Mouse (Mus musculus): ENCODE results near the gene Mag. TPM values are rescaled to one million over a fixed set of nuclear protein-coding genes. Genes with fewer than 3 reads are reported as not detected.
"Not testable (repeated sequence)": the region's sequence is repeated elsewhere in the genome, so short reads cannot be mapped to it uniquely, and the experiment has no call there.

The Mag gene
- total RNA-seq, 2 experiments from 2014 or later: 137 to 247 TPM

DNA sequence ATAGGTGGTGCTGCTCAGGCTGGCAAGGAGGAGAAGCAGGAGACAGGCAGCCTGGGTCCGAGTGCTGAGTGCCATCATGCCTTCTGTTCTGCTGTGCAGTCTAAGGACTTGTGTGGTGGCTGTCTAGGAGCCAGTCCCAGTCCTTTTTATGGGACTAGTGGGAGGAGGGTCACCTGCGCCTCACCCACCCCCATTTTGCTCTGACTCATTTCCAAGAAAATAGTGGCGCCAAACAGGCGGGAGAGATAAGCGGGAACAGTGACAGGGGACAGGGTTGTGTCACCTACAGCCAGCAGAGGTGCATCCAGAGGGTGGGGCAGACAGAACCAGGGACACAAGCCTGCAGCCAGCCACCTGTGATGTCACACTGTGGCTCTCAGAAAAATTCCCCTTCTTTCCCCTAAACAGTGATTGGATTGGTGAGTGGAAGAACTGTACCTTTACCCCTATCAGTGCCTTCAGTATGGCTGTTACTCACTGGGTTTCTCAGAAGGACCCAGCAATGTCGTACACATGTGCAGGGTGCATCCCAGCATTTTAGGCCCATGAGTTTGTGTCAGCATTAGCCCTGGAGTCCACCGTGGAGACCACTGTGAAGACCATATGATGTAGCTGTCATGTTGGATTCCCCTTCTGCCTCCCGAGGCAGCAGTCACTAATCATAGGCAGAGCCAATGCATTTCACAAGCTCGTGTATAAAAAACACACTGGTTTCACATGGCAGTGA is 29.4 kb upstream of the Mag start, which contains the start of gene Hamp:
Gene Hamp, minus strand, starts transcription at position 124 of the 727 bp plus-strand sequence.
- no peak for DNase-seq (ENCODE audit: low spot score in 2 of 2)
- intact Hi-C loops (cut with DNase I): no loop called here

DNA sequence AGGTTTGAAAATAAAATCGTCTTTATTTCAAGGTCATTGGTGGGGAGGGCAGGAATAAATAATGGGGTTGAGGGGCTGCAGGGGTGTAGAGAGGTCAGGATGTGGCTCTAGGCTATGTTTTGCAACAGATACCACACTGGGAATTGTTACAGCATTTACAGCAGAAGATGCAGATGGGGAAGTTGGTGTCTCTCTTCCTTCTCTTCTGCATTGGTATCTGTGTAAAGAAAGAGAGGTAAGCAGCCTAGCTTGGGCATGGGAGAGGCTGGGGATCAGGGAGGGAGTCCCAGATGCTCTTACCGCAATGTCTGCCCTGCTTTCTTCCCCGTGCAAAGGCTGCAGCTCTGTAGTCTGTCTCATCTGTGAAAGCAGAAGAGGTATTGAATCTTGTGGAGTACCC is 27.7 kb upstream of the Mag start:
- intact Hi-C loops (cut with DNase I); DNase-seq (ENCODE audit: low spot score in 2 of 2): not testable (repeated sequence)

DNA sequence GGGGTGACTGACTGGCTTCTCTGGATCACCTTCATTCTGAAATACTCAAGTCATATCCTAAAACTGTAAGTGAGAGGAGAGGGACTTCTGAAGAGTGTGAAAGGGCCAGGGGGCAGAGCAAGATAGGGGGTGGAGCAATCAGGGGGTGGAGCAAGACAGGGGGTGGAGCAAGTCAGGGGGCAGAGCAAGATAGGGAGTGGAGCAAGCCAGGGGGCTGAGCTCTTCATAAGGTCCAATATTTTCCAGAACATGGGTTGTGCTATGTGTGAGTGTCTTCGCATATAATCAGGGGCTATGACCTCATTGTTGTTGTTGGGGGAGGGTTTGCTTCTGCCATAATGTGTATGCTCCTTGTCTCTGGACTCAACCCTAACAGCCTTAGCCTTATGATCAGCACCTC is 25.4 kb upstream of the Mag start:
- DNase-seq (ENCODE audit: low spot score in 2 of 2); intact Hi-C loops (cut with DNase I): not testable (repeated sequence)

DNA sequence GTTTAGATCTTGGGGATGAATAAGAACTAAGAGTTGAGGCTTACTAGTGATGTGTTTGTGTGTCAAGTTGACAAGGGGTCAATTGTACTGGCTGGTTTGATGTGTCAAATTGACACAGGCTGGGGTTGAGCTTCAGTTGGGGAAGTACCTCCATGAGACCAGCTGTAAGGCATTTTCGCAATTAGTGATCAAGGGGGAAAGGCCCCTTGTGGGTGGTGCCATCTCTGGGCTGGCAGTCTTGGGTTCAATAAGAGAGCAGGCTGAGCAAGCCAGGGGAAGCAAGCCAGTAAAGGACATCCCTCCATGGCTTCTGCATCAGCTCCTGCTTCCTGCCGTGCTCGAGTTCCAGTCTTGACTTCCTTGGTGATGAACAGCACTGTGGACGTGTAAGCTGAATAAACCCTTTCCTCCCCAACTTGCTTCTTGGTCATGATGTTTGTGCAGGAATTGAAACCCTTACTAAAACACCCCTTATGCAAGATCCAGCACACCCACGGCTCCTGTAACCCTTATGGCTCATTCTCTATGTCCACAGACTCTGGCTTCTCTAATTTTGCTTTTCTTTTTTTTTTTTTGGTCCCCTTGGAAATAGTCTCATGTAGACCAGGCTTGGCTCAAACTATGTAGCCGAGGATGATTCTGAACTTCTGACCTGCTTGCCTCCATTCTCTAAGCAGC is 20.9 kb upstream of the Mag start:
- intact Hi-C loops (cut with DNase I); DNase-seq (ENCODE audit: low spot score in 2 of 2): not testable (repeated sequence)

DNA sequence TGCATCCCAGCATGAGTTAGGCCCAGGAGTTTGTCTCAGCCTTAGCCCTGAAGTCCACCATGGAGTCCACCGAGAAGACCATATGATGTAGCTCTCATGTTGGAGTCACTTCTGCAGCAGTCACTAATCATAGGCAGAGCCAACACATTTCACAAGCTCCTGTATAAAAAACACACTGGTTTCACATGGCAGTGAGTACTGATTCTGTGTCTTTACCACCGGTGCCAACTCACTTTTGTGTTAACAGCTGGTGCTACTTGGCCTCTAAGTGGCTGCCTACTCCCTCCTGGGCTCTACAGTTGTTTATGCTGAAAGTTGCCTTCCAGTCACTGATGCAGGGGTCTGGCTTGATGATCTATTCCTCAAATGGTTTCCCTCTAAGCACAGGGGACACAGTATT is 9.9 kb upstream of the Mag start, which contains the start of gene Hamp2:
Gene Hamp2, minus strand, starts transcription at position 101 of the 400 bp plus-strand sequence.
- DNase-seq (ENCODE audit: low spot score in 2 of 2); intact Hi-C loops (cut with DNase I): not testable (repeated sequence)

DNA sequence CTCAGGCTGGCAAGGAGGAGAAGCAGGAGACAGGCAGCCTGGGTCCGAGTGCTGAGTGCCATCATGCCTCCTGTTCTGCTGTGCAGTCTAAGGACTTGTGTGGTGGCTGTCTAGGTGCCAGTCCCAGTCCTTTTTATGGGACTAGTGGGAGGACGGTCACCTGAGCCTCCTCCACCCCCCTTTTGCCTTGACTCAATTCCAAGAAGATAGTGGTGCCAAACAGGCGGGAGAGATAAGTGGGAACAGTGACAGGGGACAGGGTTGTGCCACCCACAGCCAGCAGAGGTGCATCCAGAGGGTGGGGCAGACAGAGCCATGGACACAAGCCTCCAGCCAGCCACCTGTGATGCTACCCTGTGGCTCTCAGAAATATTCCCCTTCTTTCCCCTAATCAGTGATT is 9.4 kb upstream of the Mag start:
- intact Hi-C loops (cut with DNase I): no loop called here
- DNase-seq (ENCODE audit: low spot score in 2 of 2): no peak

DNA sequence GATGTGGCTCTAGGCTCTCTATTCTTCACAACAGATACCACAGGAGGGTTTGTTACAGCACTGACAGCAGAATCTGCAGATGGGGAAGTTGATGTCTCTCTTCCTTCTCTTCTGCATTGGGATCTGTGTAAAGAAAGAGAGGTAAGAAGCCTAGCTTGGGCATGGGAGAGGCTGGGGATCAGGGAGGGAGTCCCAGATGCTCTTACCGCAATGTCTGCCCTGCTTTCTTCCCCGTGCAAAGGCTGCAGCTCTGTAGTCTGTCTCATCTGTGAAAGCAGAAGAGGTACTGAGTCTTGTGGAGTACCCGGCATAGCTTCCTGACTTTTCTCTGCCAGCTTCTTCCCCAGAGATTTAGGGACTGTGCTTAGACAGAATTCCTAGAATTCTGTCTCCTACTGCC is 7.8 kb upstream of the Mag start:
- intact Hi-C loops (cut with DNase I); DNase-seq (ENCODE audit: low spot score in 2 of 2): not testable (repeated sequence)

DNA sequence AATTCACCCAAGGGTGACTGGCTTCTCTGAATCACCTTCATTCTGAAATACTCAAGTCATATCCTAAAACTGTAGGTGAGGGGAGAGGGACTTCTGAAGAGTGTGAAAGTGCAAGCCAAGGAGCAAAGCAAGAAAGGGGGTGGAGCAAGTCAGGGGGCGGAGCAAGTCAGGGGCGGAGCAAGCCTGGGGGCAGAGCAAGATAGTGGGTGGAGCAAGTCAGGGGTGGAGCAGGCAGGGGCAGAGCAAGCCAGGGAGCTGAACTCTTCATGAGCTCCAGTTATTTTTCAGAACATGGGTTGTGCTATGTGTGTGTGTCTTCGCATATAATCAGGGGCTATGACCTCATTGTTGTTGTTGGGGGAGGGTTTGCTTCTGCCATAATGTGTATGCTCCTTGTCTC is 5.5 kb upstream of the Mag start:
- intact Hi-C loops (cut with DNase I): no loop called here

DNA sequence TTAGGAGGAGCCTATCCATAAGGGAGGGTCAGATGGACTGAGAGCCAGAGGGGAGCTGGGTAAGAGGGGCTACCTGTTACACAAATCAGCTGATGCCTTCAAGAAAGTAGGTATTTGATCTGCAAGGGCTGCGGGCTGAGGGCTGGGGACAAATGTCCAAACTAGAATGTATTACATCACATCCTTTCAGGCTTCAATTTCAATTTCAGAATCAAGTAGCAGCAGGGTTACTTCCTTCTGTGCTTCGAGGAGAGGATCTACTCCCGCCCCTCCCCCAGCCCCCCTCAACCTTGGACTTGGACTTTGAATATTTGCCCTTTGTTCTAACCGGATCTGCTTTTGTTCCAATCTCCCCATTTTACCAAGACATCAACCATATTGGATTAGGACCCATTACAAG is 2.5 kb upstream of the Mag start:
- no peak for DNase-seq (ENCODE audit: low spot score in 2 of 2)
- intact Hi-C loops (cut with DNase I): no loop called here

More for the DNA sequence above, 5.5 kb upstream of the Mag start:
- no peak for DNase-seq (ENCODE audit: low spot score in 2 of 2)

DNA sequence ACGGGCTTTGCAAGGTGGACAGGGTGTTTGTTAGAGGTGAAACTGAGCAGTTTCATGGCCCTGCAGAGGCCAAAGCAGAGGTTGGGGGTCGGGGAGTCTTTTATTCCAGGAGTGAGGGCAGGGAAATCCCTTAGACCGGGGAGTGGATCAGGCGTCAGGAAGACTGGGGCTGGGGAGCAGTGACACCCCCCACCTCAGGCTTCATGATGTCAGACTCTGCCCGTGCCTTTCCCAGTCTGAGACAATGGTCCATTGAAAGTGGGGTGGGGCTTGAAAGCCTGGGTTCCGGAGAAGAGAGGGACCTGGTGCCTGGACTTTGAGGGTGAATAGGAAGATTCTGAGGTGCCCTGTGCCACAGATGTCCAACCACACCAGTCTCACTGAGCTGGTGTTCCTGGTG is 2.0 kb upstream of the Mag start:
- intact Hi-C loops (cut with DNase I): no loop called here
- DNase-seq (ENCODE audit: low spot score in 2 of 2): no peak

DNA sequence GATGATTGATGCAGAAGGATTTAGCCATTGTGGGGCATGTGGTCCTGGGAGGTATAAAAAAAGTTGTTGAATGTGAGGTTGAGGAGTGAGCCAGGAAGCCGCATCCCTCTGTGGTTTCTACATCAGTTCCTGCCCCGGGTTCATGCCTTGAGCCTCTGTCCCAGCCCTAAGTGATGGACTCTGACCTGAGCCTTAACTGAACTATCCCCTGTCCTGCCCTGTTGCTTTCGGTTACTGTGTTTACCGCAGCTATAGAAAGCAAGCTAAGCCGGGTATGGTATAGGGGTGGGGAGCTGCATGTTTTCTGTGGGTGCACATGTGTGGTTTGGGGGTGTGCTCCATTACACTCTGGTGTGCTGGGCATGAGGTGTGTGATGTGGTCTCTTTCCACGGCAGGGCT is 4.9 kb downstream of the Mag start:
- intact Hi-C loops (cut with DNase I): no loop called here
- DNase-seq (ENCODE audit: low spot score in 2 of 2): no peak

DNA sequence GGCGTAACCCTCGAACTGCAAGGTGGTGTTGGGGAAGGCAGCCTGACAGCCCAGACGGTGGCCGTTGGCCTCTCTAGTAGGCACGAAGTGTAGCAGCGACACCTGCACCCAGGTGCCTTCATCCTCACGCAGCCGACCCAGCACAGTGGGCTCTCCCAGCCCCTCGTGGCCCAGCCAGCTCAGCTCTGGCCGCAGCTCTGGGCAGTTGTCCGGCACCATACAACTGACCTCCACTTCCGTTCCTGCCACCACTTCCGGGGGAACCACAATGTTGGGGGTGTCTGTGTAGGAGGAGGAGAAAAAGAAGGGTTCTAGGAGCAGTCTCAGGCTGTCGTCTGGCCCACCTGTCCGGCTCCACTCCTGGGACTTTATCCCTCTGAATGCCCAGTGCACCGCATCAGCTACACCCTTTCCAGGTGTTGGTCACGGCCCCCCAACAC is 5.7 kb downstream of the Mag start:
- intact Hi-C loops (cut with DNase I): no loop called here
- DNase-seq (ENCODE audit: low spot score in 2 of 2): no peak

DNA sequence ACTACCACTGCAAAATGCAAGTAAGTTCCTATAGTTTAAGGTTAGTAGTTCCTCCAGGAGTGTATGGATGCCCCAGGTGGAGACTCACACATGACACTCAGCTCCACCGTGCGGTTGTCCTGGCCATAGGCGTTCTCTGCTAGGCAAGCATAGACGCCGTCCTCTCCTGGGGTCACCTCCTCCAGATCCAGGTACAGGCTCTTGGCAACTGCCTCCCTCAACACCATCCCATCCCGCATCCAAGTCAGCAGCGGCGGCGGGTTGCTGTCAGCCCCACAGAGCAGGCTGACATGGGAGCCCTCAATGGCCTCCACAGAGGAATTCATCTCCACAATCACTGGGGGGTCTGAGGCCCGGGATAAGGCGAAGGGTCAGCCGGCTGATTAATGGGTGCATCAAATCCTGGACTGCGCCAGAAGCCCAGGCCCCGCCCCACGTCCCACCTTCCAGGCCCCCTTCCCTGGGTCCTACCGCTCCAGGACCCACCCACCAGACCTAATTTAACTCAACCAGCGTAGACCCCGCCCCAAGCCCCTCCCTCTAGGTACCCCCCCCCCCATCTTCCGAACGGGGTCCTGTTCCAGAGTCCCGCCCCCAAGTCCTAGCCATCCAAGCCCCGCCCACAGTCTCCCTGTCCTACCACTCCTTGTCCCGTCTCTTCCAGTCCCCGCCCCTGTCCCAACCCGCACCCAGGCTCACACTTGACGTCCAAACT is 6.2 kb downstream of the Mag start:
- intact Hi-C loops (cut with DNase I): no loop called here
- no peak for DNase-seq (ENCODE audit: low spot score in 2 of 2)

DNA sequence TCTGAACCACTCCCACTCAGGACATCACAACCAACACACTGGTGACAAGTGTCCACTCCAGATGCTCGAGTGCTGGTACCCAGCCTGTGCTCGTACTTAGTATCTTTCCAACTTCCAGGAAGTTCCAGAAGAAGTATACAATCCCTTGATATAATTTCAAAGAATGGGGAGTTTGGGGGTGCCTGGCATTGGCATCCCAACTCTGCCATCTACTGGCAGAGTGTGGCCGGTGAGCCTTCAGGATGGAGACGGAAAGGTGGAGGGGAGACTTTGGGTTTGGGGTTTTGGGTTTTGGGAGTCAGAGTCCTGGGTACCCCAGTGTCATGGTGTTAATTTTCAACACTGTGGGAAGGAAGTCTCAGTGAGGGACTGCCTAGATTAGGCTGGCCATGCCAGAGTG is 10.6 kb downstream of the Mag start:
- DNase-seq (ENCODE audit: low spot score in 2 of 2): peak; percentile 19
- intact Hi-C loops (cut with DNase I): no loop called here

DNA sequence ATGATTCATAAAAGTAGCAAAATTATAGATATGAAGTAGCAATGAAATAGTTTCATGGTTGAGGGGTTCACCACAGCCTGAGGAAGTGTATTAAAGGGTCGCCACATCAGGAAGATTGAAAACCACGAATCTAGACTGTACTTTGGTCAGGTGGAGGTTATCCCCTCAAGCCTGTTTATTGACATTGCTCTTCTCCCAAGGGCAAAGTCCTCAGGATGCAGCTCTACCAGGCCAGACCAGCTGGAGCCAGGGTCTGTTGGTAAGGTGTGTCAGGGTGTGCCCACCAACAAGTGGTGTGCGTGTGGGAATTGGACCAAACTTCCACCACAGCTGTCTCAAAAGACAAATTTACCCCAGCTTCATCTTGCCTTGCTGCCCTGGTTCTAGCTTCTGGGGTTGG is 19.5 kb downstream of the Mag start:
- intact Hi-C loops (cut with DNase I): no loop called here
- no peak for DNase-seq (ENCODE audit: low spot score in 2 of 2)

DNA sequence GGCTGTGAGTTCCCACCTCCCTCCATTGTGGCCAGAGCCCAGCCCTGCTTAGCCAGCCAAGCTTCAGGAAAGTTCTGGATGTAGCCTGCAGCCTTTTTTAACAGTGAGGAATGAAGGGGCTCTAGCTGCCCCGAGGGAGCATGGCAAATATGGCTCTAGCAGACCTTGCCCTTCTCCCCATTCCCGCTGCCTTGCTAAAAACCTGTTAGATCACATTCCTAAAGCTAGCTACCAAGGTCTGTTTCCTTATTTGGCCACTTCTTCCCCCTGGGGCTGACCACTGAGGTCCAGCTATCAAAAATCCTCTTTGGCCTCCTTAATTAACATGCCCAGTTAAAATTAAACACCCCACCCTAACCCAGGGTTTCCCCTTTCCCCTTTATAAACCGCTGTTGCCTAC is 22.2 kb downstream of the Mag start:
- no peak for DNase-seq (ENCODE audit: low spot score in 2 of 2)
- intact Hi-C loops (cut with DNase I): no loop called here

DNA sequence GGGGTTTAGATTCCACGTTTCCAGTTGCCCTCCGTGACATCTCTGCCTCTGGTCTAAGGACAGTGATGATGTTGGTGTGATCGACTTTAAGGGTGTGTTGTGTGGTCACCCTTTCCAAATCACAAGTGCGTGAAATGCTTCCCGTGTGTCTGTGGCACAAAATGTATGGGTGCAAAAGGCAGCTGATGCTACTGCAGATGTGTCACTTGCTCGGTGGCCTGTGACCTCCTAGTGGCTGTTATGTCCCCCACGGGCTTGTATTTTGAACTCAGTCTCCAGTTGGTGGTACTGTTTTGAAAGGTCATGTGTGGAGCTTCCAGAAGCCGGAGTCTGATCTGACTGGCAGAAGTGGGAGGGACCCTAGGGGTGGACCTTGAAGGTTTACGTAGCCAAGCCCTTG is 22.9 kb downstream of the Mag start:
- DNase-seq (ENCODE audit: low spot score in 2 of 2): no peak
- intact Hi-C loops (cut with DNase I): no loop called here

DNA sequence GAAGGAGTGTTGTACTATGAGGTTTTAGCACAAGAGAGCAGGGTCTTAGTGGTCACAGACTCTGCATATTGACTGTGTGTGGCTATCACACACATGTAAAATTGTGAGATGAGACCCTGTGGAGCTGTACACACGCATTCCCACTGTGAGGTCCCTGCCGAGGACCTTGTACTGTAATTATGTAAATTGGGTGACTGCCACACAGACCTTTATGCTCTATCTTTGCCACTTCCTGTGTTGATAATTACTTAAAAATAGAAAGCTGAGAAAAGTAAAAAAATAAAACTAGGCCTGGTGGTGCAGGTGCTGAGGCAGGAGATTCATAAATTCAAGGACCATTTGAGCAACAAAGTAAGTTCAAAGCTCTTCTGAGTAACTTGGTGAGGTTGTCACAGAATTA is 24.0 kb downstream of the Mag start:
- DNase-seq (ENCODE audit: low spot score in 2 of 2): no peak
- intact Hi-C loops (cut with DNase I): no loop called here

DNA sequence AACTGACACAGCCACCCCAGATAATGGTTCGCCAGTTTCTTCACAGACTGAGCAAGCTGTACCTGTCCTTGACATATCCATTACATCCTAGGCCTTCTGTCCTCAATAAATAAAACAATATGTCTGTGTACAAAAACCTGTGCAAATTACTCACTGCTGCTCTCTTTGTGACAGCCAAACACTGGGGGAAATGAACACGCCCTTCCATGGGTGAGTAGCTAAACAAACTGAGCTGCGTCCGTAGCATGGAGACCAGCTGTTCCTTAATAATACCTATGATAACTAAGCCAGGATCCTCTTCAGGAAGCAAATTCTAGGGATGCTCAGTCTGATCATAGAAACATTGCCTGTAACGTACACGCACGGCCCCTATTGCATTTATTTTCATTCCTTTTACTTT is 25.9 kb downstream of the Mag start:
- intact Hi-C loops (cut with DNase I): no loop called here

DNA sequence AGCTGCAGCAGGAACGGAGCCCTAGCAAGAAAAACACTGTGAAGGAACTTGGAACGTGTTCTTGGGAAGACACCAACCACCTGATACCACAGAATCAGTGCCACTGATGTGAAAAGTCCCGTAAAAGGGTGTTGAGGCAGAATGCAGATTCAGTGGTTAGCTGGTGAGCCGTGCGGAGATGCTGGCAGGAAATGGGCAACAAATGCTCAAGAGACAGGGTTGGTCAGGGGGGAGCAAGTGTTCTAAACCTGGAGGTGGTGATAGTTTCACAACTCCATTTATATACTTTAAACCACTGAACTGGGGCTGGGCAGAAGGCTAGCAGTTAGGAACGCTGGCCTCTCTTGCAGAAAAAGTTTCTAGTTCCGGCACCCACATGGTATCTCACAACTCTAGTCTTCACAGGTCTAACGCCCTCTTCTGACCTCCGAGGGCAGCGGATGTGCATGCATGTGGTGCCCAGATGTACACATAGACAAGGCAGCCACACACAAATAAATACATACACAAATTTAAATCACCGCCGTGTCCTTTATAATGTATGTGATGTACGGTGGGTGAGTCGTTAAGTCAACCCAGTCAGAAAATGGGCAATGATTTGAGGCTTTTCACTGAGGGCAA is 27.0 kb downstream of the Mag start:
- no peak for DNase-seq (ENCODE audit: low spot score in 2 of 2)
- intact Hi-C loops (cut with DNase I): no loop called here

More for the DNA sequence above, 25.9 kb downstream of the Mag start:
- no peak for DNase-seq (ENCODE audit: low spot score in 2 of 2)

Data from left cerebral cortex, postnatal 36 days (tissue).